ENCODE assay signal across 14 mouse cellular contexts in genomic region chr9:45499267-45499666, GRCm38 (mm10).
DNase-seq lines count a peak whose midpoint lies in the region; ATAC-seq and TF ChIP-seq lines count a peak whose summit lies in the region.
"Had no signal": no experiment of that assay in that cellular context is flagged by ENCODE, and none has a peak within 500 bp of the region (broad histone marks: within the 10 kb centered on the region; RNA-seq: fewer than 3 reads in every experiment).

No protein-coding gene starts in this region.

- H3K4me1 ChIP-seq in embryonic facial prominence, embryonic 10.5 days: peaks cover 25% of the 10 kb centered on the region

- H3K9me3 ChIP-seq in embryonic facial prominence, embryonic 10.5 days: no peaks in the 10 kb centered on the region
- H3K9me3 ChIP-seq: heart, embryonic 13.5 days had no signal

- H3K27me3 ChIP-seq in embryonic facial prominence, embryonic 10.5 days (replicated peaks; ENCODE audit: low read depth, poor library complexity, severe bottlenecking): peaks cover 24% of the 10 kb centered on the region

- 62% methylated on average over 10 of the region's 10 CpGs for WGBS in embryonic facial prominence, embryonic 10.5 days

- peak; percentile 18 to 25 for DNase-seq in adrenal gland, postnatal 36 days
- no peak for DNase-seq in adrenal gland, postnatal 4 days (ENCODE audit: low spot score in 2 of 2)
- DNase-seq in layer of hippocampus, adult 2 months (ENCODE audit: low spot score in 2 of 2): peak in 1 of 2 experiments; percentile 29
- DNase-seq in layer of hippocampus, postnatal 25 days (ENCODE audit: extremely low spot score in 1 of 2, low spot score in 1 of 2): no peak
- no peak for DNase-seq in embryonic facial prominence, embryonic 10.5 days (ENCODE audit: low spot score)
- no peak for DNase-seq in cerebellum, postnatal 25 days
- no peak for DNase-seq in spleen, postnatal 4 days (ENCODE audit: low spot score in 2 of 2)
- DNase-seq: B cell, adult 2 months; cerebellum, postnatal 36 days; lung, adult 2 months; retina, postnatal 1 day had no signal

- ATAC-seq in megakaryocyte-erythroid progenitor cell, adult 5-6 weeks (replicated peaks; ENCODE audit: low FRiP score, low TSS enrichment, poor library complexity, severe bottlenecking): 0 out of 2 replicates have a peak, but pooled peaks have one; percentile 30

- peak overlapping the region; percentile 78 for H3K27ac ChIP-seq in layer of hippocampus, adult 2 months
- 0 out of 2 replicates have a peak overlapping the region, but pooled peaks have one; percentile 0 for H3K27ac ChIP-seq in embryonic facial prominence, embryonic 10.5 days (replicated peaks)
- H3K27ac ChIP-seq: heart, embryonic 13.5 days; kidney, postnatal 0 days had no signal

- no peak overlapping the region; the same call in 1 of the 2 replicates for H3K4me3 ChIP-seq in layer of hippocampus, adult 2 months
- H3K4me3 ChIP-seq in embryonic facial prominence, embryonic 10.5 days: no peak overlapping the region
- H3K4me3 ChIP-seq: heart, embryonic 13.5 days had no signal

- TF ChIP-seq CTCF in layer of hippocampus, adult 2 months (conservative IDR thresholded peaks at IDR 0.05): no peak

- H3K36me3 ChIP-seq in embryonic facial prominence, embryonic 10.5 days (replicated peaks): no peaks in the 10 kb centered on the region
- H3K36me3 ChIP-seq: heart, embryonic 13.5 days had no signal

Comparison
In these comparisons a context has a peak if more than half of its experiments do, and no peak if none do; other contexts are left out.
1. DNase-seq: peak in adrenal gland, postnatal 36 days (2 of 2); none in adrenal gland, postnatal 4 days (0 of 2), layer of hippocampus, postnatal 25 days (0 of 2), embryonic facial prominence, embryonic 10.5 days (single experiment), cerebellum, postnatal 25 days (0 of 2) and spleen, postnatal 4 days (0 of 2).